Mouse (Mus musculus) lung, postnatal 0 days (tissue): ENCODE data around the gene Ndel1. TPM values are rescaled to one million over a fixed set of nuclear protein-coding genes. Genes with fewer than 3 reads are reported as not detected.
A peak's percentile ranks its signal among the peaks of the same experiment; 100 is the strongest.

ENCODE experiments used
- ATAC-seq: fragments of 200-750 bp; cut with Nextera tagmentation; 2 replicates; pipeline ENCODE4 v1.8.0; 2017; ENCODE audit warnings: moderate library complexity
- DNase-seq: peaks from one replicate; pipeline ENCODE4 v3.0.0-alpha.2; 2016; ENCODE audit warnings: low spot score
- H3K27ac ChIP-seq: fragments of 300-500 bp; sonication (generic); 2 replicates; pipeline ENCODE4 v1.5.1; 2014; ENCODE audit warnings: antibody characterized with exemption, mild to moderate bottlenecking, low read length, mixed read lengths
- H3K27me3 ChIP-seq: fragments of 300-500 bp; sonication (generic); replicated peaks from 2 replicates; pipeline ENCODE4 v1.6.1; 2014; ENCODE audit warnings: low read length, mixed read lengths; ENCODE audit not compliant: insufficient read depth
- H3K36me3 ChIP-seq: fragments of 300-500 bp; sonication (generic); 2 replicates; pipeline ENCODE4 v1.6.1; 2014; ENCODE audit warnings: low read length, mixed read lengths; ENCODE audit not compliant: insufficient read depth
- H3K4me1 ChIP-seq: fragments of 300-500 bp; sonication (generic); 2 replicates; pipeline ENCODE4 v1.6.1; 2014; ENCODE audit warnings: antibody characterized with exemption, low read depth, low read length, mixed read lengths; ENCODE audit not compliant: insufficient read depth
- H3K4me2 ChIP-seq: fragments of 300-500 bp; sonication (generic); replicated peaks from 2 replicates; pipeline ENCODE4 v1.6.1; 2014; ENCODE audit warnings: low read depth, mild to moderate bottlenecking, low read length, moderate library complexity, mixed read lengths
- H3K4me3 ChIP-seq: fragments of 300-500 bp; sonication (generic); 2 replicates; pipeline ENCODE4 v1.5.1; 2014; ENCODE audit warnings: low read depth, low read length
- H3K9ac ChIP-seq: fragments of 300-500 bp; sonication (generic); replicated peaks from 2 replicates; pipeline ENCODE4 v1.6.1; 2014; ENCODE audit warnings: low read depth, mild to moderate bottlenecking
- H3K9me3 ChIP-seq: fragments of 300-500 bp; sonication (generic); 2 replicates; pipeline ENCODE4 v1.6.1; 2016; ENCODE audit warnings: low read length, mixed read lengths
- CTCF ChIP-seq: IDR thresholded peaks from 2 replicates; pipeline ENCODE4 v1.5.1; 2016; ENCODE audit warnings: antibody characterized with exemption, mild to moderate bottlenecking
- EP300 ChIP-seq: IDR thresholded peaks from 2 replicates; pipeline ENCODE4 v1.6.1; 2016; ENCODE audit warnings: antibody characterized with exemption, mild to moderate bottlenecking, control low read depth
- WGBS: fragments of 180-500 bp; shearing (Covaris S2); extraction: QIAGEN DNeasy Blood & Tissue Kit; methylation state at CpG from one replicate; pipeline ENCODE4 v1.1.7; 2014; 5-methylcytosine and 5-hydroxymethylcytosine counted together
- polyA plus RNA-seq: library from polyadenylated mRNA; unstranded; fragments of >200 nt; fragmentation: Nextera tagmentation; extraction: Ambion mirVana; gene quantifications from 2 replicates; pipeline ENCODE4 v1.2.1, GENCODE M21; 2015

The Ndel1 gene
- polyA plus RNA-seq, 1 experiment from 2014 or later, result 79.1 TPM

DNA sequence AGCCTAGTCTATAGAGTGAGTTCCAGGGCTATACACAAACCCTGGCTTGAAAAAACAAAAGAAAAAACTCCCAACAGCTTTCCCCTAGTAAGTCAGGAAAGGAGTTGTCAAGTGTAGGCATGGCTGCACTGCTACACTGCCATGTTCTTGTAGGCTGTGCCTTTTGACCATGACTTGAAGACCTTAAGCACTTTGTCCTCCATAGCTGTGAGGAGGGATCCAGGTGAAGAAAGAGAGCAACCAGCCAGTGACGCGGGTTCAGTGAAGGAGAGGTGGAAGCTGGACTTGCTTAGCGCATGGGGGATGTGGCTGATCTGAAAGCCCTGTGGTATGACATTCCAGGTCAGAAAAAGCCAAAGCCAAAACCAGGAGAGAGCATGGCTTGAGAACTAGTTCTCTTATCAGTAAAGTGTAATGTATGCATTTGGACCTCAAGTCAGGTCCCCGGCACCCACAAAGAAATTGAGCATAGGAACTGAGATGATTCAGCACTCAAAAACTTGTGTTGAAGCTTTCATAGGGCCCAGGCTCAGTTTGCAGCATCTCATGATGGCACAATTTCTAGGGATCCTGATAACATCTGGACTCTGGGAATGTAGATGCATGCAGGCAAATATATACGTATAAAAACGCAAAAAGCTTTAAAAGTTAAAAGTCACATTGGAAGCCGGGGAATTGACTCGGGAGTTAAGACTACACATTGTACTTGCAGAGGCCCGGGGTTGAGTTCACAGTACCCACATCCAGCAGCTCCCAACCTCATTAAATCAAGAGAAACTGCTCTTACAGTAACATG lies 34.2 kb upstream of the Ndel1 start:
- ATAC-seq, result no peak
- 84% methylated on average over 9 of the region's 9 CpGs for WGBS
- Histone ChIP-seq H3K36me3 (peaks cover 11% of the 10 kb centered on the region; the same call in 1 of the 2 replicates), H3K27me3 (no peaks in the 10 kb centered on the region), H3K4me3 (no peak overlapping the region), H3K9me3 (no peaks in the 10 kb centered on the region), H3K4me1 (no peaks in the 10 kb centered on the region), H3K4me2 (no peak overlapping the region), H3K27ac (no peak overlapping the region), H3K9ac (no peak overlapping the region)
- no peak for DNase-seq
- TF ChIP-seq EP300 (no peak), CTCF (no peak)

- Histone ChIP-seq H3K4me3 (no peak overlapping the region), H3K27ac (no peak overlapping the region), H3K4me2 (no peak overlapping the region), H3K27me3 (no peaks in the 10 kb centered on the region), H3K4me1 (no peaks in the 10 kb centered on the region), H3K9ac (no peak overlapping the region), H3K36me3 (peaks cover 11% of the 10 kb centered on the region; the same call in 1 of the 2 replicates), H3K9me3 (no peaks in the 10 kb centered on the region)
- TF ChIP-seq EP300 (no peak), CTCF (no peak)
- DNase-seq (no peak), ATAC-seq (no peak)
- WGBS, result 85% methylated on average over 3 of the region's 3 CpGs
These were observed 33.5 kb upstream of the Ndel1 start for GRCm38 (mm10) chr11:68905138-68905531.

GRCm38 (mm10) chr11:68904375-68905137 lies 32.9 kb upstream of the Ndel1 start:
- Histone ChIP-seq H3K4me2 (no peak overlapping the region), H3K36me3 (peaks cover 11% of the 10 kb centered on the region; the same call in 1 of the 2 replicates), H3K27me3 (no peaks in the 10 kb centered on the region), H3K4me3 (no peak overlapping the region), H3K27ac (no peak overlapping the region), H3K4me1 (no peaks in the 10 kb centered on the region), H3K9me3 (no peaks in the 10 kb centered on the region), H3K9ac (no peak overlapping the region)
- ATAC-seq (no peak), DNase-seq (peak; percentile 81)
- TF ChIP-seq CTCF (peak; percentile 77), EP300 (no peak)
- 77% methylated on average over 8 of the region's 8 CpGs for WGBS

GRCm38 (mm10) chr11:68903775-68904174 lies 32.1 kb upstream of the Ndel1 start:
- ATAC-seq, result no peak
- Histone ChIP-seq H3K36me3 (peaks cover 11% of the 10 kb centered on the region; the same call in 1 of the 2 replicates), H3K9me3 (no peaks in the 10 kb centered on the region), H3K4me3 (no peak overlapping the region), H3K4me2 (no peak overlapping the region), H3K9ac (no peak overlapping the region), H3K27me3 (no peaks in the 10 kb centered on the region), H3K27ac (no peak overlapping the region), H3K4me1 (no peaks in the 10 kb centered on the region)
- no peak for TF ChIP-seq CTCF
- no peak for TF ChIP-seq EP300
- DNase-seq, result no peak
- 86% methylated on average over 2 of the region's 2 CpGs for WGBS

- Histone ChIP-seq H3K9me3 (no peaks in the 10 kb centered on the region), H3K27me3 (no peaks in the 10 kb centered on the region), H3K36me3 (peaks cover 11% of the 10 kb centered on the region; the same call in 1 of the 2 replicates), H3K4me3 (no peak overlapping the region), H3K9ac (peak overlapping the region; percentile 97), H3K27ac (no peak overlapping the region), H3K4me2 (peak overlapping the region; percentile 74), H3K4me1 (no peaks in the 10 kb centered on the region)
- DNase-seq (no peak), ATAC-seq (no peak)
- no peak for TF ChIP-seq CTCF
- TF ChIP-seq EP300, result no peak
- WGBS, result 73% methylated on average over 5 of the region's 5 CpGs
These were observed 31.2 kb upstream of the Ndel1 start for GRCm38 (mm10) chr11:68902823-68903222.

DNA sequence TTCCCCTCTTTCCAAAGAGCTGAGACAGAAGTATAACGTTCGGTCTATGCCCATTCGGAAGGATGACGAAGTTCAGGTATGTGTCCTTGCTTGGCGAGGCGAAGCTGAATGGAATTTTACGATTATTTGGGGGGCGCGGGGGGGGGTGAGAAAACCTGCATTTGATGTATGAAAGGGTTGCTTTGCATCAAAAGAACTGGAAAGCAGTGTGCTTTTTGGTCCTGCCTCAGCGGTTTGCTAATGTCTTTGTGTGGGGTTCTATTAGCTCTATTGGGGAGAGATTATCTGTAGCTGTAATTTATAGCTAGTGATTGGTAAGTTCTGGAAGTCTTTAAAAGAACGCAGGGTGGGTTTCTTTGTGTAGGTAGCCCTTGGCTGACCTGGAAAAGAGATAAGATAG lies 30.7 kb upstream of the Ndel1 start:
- ATAC-seq (no peak), DNase-seq (no peak)
- Histone ChIP-seq H3K36me3 (peaks cover 11% of the 10 kb centered on the region; the same call in 1 of the 2 replicates), H3K27me3 (no peaks in the 10 kb centered on the region), H3K4me1 (no peaks in the 10 kb centered on the region), H3K4me2 (peak overlapping the region; percentile 74), H3K27ac (no peak overlapping the region), H3K9me3 (no peaks in the 10 kb centered on the region), H3K9ac (peak overlapping the region; percentile 97), H3K4me3 (peak overlapping the region; percentile 88)
- 3% methylated on average over 11 of the region's 11 CpGs for WGBS
- TF ChIP-seq CTCF (no peak), EP300 (no peak)
